In genomic region chr4:122905359-122905758, GRCm38 (mm10) we compare ENCODE assay signal across 25 mouse cellular contexts.
"Had no signal": no experiment of that assay in that cellular context is flagged by ENCODE, and none has a peak within 500 bp of the region (broad histone marks: within the 10 kb centered on the region; RNA-seq: fewer than 3 reads in every experiment).

No protein-coding gene starts in this region.

- H3K4me3 ChIP-seq: gastrocnemius, adult 2 months; heart, embryonic 10.5 days; heart, embryonic 12.5 days; hindbrain, embryonic 10.5 days; hindbrain, embryonic 12.5 days; layer of hippocampus, adult 2 months; limb, embryonic 12.5 days; liver, embryonic 12.5 days had no signal

- H3K27ac ChIP-seq: gastrocnemius, adult 2 months; heart, embryonic 10.5 days; hindbrain, embryonic 10.5 days; hindbrain, embryonic 12.5 days; hindbrain, embryonic 14.5 days; layer of hippocampus, adult 2 months; limb, embryonic 12.5 days; liver, embryonic 12.5 days; liver, embryonic 14.5 days had no signal

- H3K4me1 ChIP-seq: heart, embryonic 10.5 days; heart, embryonic 12.5 days; limb, embryonic 12.5 days; liver, embryonic 12.5 days had no signal

- DNase-seq: gastrocnemius, adult 2 months; gastrocnemius, postnatal 10 days; gastrocnemius, postnatal 25 days; heart, adult 18-20 months; heart, postnatal 10 days; heart, postnatal 4 days; kidney, adult 18-20 months; kidney, adult 8-10 months; kidney, postnatal 10 days; kidney, postnatal 25 days; kidney, postnatal 4 days; layer of hippocampus, postnatal 36 days; left cerebral cortex, postnatal 4 days had no signal

- H3K9ac ChIP-seq: heart, embryonic 12.5 days; hindbrain, embryonic 12.5 days; hindbrain, embryonic 14.5 days; limb, embryonic 12.5 days; liver, embryonic 12.5 days; liver, embryonic 14.5 days had no signal

- ATAC-seq: hindbrain, embryonic 16.5 days; inflammation-experienced regulatory T-cells, adult 6 months; intestine, embryonic 16.5 days; liver, embryonic 12.5 days had no signal

- H3K27me3 ChIP-seq: heart, embryonic 12.5 days; hindbrain, embryonic 12.5 days; limb, embryonic 12.5 days had no signal

- H3K9me3 ChIP-seq: heart, embryonic 10.5 days; hindbrain, embryonic 12.5 days had no signal

- H3K4me2 ChIP-seq: heart, embryonic 12.5 days; hindbrain, embryonic 12.5 days; hindbrain, embryonic 14.5 days; limb, embryonic 12.5 days; liver, embryonic 12.5 days had no signal

- H3K36me3 ChIP-seq: heart, embryonic 10.5 days; heart, embryonic 12.5 days; hindbrain, embryonic 10.5 days; hindbrain, embryonic 12.5 days; limb, embryonic 12.5 days; liver, embryonic 12.5 days had no signal
